Mouse (Mus musculus) MEL-GATA-1-ER (cell line): ENCODE data around the gene Cacna1d.

Experiments used
- DNase-seq: peaks from one replicate; pipeline ENCODE4 v3.0.0-alpha.2; 2012; ENCODE audit warnings: low read depth; ENCODE audit errors: extremely low read depth

Gene Cacna1d

DNA sequence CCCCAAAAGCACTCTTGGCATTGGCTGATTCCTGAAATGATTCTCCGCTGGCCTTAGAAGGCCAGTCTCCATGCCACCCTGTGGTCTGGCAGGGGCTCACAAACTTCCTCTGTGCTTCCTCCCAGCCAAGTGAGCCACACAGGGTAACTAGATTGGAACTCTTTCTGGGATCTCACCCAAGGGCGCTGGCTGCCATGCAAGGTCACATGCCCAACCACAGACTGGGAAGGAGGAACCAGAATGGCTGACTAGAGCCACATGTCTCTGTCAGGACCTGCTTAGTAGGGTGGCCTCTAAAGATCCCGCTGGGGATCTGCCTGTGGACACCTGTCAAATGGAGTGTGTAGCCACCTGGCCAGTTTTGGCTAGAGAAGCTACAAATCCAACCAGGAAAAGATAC lies 273.1 kb downstream of the Cacna1d start:
- DNase-seq = no peak

- DNase-seq = no peak
These were observed 274.1 kb downstream of the Cacna1d start for GRCm38 (mm10) chr14:30217124-30217523.

- no peak for DNase-seq
These were observed 283.1 kb downstream of the Cacna1d start for GRCm38 (mm10) chr14:30208156-30208555.

DNA sequence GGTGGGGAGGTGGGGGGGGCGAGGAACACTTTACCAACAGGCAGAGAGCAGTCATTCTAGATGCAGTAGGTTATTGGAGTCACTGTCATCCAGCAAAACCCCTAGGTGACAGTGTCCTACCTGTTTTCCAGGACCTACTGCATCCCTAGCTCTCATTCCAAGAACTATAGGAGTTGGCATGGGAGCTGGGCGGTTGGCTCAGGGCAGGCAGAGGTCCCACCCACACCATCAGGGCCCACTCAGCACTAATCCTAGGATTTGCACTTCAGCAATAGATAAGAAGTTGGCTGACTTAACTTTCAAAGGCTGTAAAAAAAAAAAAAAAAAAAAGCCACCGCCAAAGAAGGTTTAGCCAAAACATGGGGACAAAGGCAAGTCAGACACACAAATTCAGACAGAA lies 285.4 kb downstream of the Cacna1d start:
- DNase-seq = no peak

GRCm38 (mm10) chr14:30204526-30204925 lies 286.7 kb downstream of the Cacna1d start:
- DNase-seq = no peak

GRCm38 (mm10) chr14:30200310-30200709 lies 290.9 kb downstream of the Cacna1d start:
- no peak for DNase-seq

GRCm38 (mm10) chr14:30198882-30199281 lies 292.4 kb downstream of the Cacna1d start:
- no peak for DNase-seq

DNA sequence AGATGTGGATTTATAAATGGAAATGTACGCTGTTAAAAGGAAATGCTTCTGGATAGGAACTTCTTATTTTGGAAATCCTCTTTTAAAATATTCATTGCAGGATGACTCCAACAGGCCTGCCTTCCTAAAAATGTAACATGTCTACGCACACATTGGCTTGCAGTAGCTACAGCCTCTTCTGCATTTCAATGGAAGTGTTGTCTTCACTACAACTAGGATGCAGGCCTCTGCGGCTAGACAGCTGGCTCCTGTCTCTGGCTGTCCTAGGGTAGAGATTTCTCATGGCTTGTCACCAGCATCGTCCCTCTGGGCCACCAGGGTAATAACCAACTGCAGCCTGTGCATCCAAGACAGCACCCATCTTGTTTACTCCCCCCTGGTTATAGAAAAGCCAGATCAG lies 293.1 kb downstream of the Cacna1d start:
- no peak for DNase-seq

DNA sequence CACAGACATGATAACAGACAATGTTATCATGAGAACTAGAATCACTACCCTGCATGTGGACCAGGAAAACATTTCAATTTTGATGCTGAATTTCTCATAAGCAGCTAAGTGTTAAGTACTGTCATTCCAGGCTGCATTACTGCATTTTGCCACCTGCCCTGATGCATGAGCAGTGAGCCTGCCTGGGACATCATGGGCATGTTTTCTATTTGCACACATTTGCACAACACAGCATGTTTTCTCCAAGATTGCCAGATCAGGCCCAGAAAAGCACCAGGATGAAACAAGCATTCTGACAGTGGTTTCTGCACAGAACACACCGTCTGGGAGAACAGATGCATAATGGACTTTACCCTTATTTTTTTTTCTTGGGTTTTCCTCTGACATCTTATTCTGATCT lies 294.3 kb downstream of the Cacna1d start:
- no peak for DNase-seq

DNA sequence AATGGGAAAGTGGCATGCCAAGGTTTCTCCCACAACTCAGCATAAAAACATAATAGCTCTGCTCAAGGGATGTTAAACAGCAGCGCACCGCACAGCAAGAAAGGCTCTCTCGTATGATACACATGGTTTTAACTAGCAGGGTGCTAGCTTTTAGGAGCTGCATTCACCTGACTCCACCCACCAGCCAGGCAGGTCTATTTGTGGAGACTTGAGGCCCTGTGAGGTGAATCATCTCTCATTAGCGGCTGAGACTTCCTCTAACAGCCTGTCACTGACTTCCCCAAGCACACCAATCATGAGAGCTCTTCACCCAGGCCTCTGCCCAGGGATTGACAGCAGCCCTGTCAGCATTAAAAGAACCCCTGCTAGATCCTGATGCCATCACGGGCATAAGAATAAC lies 295.0 kb downstream of the Cacna1d start:
- no peak for DNase-seq

DNA sequence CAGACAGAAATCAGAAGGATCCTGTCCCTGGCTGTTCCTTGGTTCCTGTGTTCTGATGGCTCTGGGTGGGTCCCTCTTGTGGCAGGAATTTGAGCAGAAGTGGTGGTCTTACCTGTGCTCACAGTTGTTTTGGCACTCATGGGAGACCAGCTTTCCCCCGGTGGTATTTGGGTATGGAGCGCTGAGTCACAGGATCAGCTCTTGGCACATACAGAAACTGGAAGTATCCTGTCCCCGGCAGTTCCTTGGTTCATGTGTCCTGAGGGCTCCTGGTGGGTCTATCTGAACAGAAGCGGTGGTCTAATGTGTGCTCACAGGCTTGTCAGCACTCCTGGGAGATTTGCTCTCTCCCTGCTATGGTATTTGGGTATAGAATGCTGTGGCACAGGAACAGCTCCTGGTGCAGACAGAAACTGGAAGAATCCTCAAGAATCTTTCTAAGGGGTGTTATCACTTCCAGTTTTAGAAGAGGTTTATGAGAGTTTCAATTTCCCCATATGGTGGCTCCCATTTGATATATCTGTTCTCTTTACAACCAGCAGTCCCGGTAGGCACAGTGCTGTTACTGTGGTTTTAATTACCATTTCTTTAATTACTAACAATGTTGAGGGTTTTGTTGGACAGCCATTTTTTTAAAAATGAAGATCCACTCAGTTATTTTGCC lies 300.8 kb downstream of the Cacna1d start:
- DNase-seq = no peak

- no peak for DNase-seq
These were observed 305.5 kb downstream of the Cacna1d start for GRCm38 (mm10) chr14:30185616-30186274.

- DNase-seq = no peak
These were observed 306.7 kb downstream of the Cacna1d start for GRCm38 (mm10) chr14:30184445-30185152.

GRCm38 (mm10) chr14:30184013-30184412 lies 307.2 kb downstream of the Cacna1d start:
- no peak for DNase-seq

DNA sequence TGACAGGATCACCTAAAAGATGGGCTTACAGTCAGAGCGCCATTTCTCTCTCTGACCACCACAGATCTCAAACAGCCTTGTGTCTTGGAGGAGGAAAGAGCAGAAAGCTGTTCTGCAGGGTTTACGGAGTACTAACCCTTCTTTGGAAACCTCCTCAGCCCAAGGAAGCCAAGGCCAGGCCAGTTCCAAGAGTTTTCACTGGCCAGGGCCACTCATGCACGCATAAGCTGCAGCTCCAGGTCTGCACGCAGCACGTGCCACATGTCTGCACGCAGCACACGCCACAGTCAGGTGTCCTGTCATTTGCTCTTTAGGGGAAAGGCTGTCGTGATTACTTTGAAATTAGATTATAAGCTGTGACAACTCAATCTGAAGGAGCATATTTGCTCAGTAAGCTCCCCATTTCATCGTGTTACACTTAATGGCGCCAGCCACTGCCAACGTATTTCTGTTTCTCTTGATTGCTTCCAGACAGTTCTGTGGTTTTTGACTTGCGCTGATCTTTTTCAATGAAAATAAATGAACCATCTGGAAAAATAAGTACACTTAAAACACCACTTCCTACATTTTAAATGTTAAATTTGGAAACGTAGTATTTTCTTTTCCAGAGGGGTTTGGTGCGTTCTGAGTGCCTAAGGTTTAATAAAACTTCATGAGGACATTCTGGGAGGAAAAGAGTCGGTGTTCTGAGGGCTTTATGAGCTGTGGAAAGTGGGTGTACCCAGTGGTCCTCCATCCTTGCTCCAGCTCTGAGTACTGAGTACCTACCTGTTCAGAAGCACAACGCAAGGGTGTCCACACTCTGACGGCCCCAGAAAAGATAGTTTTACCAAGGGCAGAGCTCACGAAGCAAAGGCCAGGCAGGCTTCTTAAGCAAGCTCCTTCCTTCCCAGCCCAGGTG lies 308.4 kb downstream of the Cacna1d start:
- no peak for DNase-seq

DNA sequence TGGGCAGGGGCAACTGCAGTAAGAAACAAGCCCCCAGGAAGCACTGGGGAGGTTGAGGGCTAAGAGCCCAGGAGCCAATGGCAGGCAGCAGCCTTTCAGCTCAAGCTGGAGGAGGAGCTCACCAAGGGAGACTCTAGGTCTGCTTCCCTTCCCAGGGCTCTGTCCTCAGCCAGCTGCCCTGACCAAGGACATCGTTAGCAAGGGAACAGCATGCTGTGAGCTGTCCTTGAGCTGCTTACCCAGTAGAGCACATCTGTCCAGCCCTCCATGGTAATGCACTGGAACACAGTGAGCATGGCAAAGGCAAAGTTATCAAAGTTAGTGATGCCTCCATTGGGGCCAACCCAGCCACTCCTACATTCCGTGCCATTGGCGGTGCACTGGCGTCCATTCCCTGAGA lies 312.9 kb downstream of the Cacna1d start:
- no peak for DNase-seq

DNA sequence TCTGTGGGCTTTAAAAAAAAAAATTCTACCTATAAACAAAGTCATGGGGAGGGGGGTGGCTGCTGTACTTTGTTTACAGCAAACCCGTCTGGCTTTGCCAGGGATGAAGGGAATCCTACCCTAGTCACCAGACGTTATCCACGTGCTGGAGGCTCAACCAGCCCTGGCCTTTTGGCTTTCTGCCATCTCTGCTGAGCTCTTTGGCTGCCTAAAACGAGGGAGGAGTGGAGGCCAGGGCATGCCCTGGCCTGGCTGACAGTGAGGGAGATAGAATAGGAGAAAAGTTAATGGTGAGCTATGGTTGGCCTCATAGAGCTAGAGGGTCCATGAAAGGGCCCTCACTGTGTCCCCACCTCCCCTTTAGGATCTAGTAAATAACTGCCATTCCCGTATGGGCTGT lies 313.4 kb downstream of the Cacna1d start:
- no peak for DNase-seq

- no peak for DNase-seq
These were observed 315.9 kb downstream of the Cacna1d start for GRCm38 (mm10) chr14:30175362-30175761.

DNA sequence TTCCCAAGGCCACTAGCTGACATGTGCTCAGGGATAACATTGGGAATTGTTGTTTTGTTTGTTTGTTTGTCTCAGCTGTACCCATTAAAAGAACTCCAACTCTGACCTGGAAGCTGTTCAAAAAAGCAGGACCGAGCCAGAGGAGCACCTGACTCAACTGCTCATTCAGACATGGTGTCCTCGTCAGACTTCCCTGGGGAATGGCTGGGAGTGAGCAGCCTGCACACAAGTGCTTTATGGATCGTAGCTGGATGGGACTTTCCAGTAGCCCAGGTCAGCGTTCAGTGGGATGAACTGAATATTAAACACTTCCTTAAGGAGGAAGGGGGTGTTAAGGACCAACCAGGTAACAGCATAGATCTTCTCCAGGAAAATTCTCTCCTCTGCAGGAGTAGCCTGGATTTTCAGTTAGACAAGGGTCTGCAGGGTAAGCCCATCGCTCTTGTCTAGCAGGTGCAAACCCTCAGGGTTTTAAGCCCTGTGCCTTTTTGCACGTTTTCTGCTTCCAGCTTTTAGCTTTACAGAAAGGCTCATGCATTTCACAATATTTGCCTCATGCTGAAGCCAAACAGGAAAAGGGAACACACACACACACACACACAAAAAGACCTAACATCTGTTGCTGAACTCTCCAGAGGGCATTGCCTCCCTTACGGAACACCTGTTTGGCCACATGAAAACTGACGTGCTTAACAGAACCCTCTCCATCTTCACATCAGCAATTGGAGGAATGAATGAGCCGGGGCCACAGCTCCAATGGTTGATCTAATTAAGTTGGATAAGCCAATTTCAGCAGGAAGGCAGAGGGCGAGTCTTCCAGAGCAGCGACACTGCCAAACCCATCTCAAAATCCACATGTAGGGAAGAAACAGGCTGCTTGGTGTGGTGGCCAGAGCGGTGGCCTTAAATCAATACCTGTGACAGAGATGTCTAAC lies 318.2 kb downstream of the Cacna1d start:
- DNase-seq = no peak

- no peak for DNase-seq
These were observed 319.7 kb downstream of the Cacna1d start for GRCm38 (mm10) chr14:30171593-30171992.
